Mouse (Mus musculus): ENCODE results near the gene Uggt1. TPM values are rescaled to one million over a fixed set of nuclear protein-coding genes. Genes with fewer than 3 reads are reported as not detected.

Gene Uggt1
- polyA plus RNA-seq, 1 experiment from 2014 or later: 21.8 TPM

DNA sequence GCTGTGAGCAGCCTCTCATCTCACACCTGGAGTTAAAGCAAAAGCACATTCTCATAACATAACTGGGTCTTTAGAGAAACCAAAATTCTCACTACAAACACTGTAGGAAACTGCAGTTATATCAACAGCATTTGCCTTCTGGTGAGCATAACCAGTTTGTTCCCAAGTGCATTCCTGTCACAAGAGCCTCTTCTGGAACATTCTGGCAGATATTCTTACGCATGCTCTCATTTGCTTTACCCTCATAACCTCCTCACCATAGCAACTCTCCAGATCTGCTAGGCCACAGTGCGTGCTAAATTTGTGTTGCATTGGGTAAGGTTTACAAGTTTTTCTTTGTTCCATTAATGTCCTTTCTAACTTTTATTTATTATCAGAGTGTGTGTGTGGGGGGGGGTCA is 14.8 kb upstream of the Uggt1 start:
- Histone ChIP-seq H3K4me1 (replicated peaks; ENCODE audit: control insufficient read depth, insufficient read depth, low read length) (no peaks in the 10 kb centered on the region), H3K4me3 (ENCODE audit: low read depth, low read length) (no peak overlapping the region), H3K9me3 (ENCODE audit: control insufficient read depth) (no peaks in the 10 kb centered on the region), H3K27ac (ENCODE audit: low read depth, low read length) (no peak overlapping the region), H3K9ac (ENCODE audit: low read depth, low read length) (no peak overlapping the region), H3K36me3 (ENCODE audit: control insufficient read depth, insufficient read depth) (no peaks in the 10 kb centered on the region), H3K4me2 (replicated peaks; ENCODE audit: low read depth) (no peak overlapping the region), H3K27me3 (replicated peaks; ENCODE audit: control insufficient read depth, insufficient read depth, low read length) (no peaks in the 10 kb centered on the region)
- 92% methylated on average over 2 of the region's 2 CpGs for WGBS
- no peak for ATAC-seq
- no peak for TF ChIP-seq CTCF (IDR thresholded peaks at IDR 0.05; ENCODE audit: low read depth)

DNA sequence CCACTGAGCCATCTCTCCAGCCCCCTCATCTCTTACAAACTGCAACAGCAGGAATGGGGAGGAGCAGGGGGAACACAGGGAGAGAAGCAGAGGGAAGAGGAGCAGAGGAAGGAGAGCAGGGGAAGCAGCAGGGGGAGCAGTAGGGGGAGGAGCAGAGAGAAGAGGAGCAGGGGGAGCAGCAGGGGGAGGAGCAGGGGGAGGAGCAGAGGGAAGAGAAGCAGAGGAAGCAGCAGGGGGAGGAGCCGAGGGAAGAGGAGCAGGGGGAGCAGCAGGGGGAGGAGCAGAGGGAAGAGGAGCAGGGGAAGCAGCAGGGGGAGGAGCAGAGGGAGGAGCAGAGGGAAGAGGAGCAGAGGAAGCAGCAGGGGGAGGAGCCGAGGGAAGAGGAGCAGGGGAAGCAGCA is 14.1 kb upstream of the Uggt1 start:
- WGBS: 71% methylated on average over 2 of the region's 2 CpGs
- H3K4me2 ChIP-seq (replicated peaks; ENCODE audit: low read depth): no peak overlapping the region

DNA sequence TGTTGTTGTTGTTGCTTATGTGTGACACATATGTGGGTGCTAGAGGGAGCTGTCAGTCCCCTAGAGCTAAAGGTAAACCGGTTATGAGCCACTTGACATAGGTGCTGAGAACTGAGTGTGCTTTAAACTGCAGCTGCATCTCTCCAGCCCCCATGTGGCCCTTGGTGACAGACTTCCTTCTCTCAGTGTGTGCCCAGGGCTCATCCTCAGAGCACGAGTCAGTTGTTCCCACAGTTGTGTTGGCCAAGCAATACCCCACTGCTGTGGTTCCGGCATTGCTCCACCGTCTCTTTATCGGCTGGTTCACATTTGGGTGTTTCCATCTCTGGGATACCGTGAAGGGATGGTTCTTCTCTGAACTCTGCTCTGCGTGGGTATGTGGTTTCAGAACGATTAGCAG is 12.8 kb upstream of the Uggt1 start:
- 93% methylated on average over 8 of the region's 8 CpGs for WGBS

More for the DNA sequence above, 14.1 kb upstream of the Uggt1 start:
- no peak overlapping the region for H3K4me3 ChIP-seq (ENCODE audit: low read depth, low read length)
- H3K9me3 ChIP-seq (ENCODE audit: control insufficient read depth): no peaks in the 10 kb centered on the region
- no peak overlapping the region for H3K9ac ChIP-seq (ENCODE audit: low read depth, low read length)
- no peaks in the 10 kb centered on the region for H3K4me1 ChIP-seq (replicated peaks; ENCODE audit: control insufficient read depth, insufficient read depth, low read length)
- H3K27me3 ChIP-seq (replicated peaks; ENCODE audit: control insufficient read depth, insufficient read depth, low read length): no peaks in the 10 kb centered on the region
- H3K36me3 ChIP-seq (ENCODE audit: control insufficient read depth, insufficient read depth): no peaks in the 10 kb centered on the region
- no peak overlapping the region for H3K27ac ChIP-seq (ENCODE audit: low read depth, low read length)
- TF ChIP-seq CTCF (IDR thresholded peaks at IDR 0.05; ENCODE audit: low read depth): no peak
- ATAC-seq: no peak

DNA sequence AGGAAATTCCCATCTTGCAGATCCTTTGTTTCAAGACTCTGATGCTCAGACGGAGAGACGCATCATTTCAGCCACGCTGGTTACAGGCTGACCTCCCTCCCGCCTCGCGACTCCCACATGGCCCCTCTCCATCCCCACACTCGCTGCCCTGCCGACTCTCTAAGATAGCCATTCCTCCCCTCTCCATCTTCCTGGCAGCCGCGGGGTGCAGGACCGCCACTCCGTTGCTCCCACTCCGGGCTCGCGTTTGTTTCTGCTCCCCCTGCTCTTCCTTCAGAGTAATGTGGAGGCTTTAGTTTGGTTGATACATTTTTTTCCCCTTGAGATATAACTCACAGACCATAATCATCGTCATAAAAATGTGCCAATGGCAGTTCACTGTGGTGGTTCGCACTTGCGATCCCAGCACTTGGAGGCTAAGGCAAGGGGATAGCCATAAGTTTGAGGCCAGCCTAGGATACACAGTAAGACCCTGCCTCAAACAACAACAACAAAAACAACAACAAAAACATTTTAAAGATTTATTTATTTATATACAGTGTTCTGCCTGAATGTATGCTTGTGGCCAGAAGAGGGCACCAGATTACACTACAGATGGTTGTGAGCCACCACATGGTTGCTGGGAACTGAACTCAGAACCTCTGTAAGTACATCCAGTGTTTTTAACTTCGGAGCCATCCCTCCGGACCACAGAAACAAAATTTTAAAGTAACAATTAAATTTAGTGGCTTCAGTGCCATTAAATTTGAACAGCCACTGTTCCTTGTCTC is 11.5 kb upstream of the Uggt1 start:
- ATAC-seq: no peak
- H3K4me3 ChIP-seq (ENCODE audit: low read depth, low read length): no peak overlapping the region
- no peaks in the 10 kb centered on the region for H3K27me3 ChIP-seq (replicated peaks; ENCODE audit: control insufficient read depth, insufficient read depth, low read length)
- H3K9me3 ChIP-seq (ENCODE audit: control insufficient read depth): no peaks in the 10 kb centered on the region
- no peak overlapping the region for H3K27ac ChIP-seq (ENCODE audit: low read depth, low read length)
- no peaks in the 10 kb centered on the region for H3K36me3 ChIP-seq (ENCODE audit: control insufficient read depth, insufficient read depth)
- TF ChIP-seq CTCF (IDR thresholded peaks at IDR 0.05; ENCODE audit: low read depth): peak; percentile 50
- 0 out of 2 replicates have a peak overlapping the region, but pooled peaks have one; percentile 6 for H3K4me2 ChIP-seq (replicated peaks; ENCODE audit: low read depth)
- H3K4me1 ChIP-seq (replicated peaks; ENCODE audit: control insufficient read depth, insufficient read depth, low read length): 0 out of 2 replicates have a peak, but pooled peaks cover 4% of the 10 kb centered on the region
- WGBS: 46% methylated on average over 20 of the region's 20 CpGs
- H3K9ac ChIP-seq (ENCODE audit: low read depth, low read length): no peak overlapping the region

More for the DNA sequence above, 12.8 kb upstream of the Uggt1 start:
- H3K9ac ChIP-seq (ENCODE audit: low read depth, low read length): no peak overlapping the region
- H3K4me3 ChIP-seq (ENCODE audit: low read depth, low read length): no peak overlapping the region
- TF ChIP-seq CTCF (IDR thresholded peaks at IDR 0.05; ENCODE audit: low read depth): no peak
- no peaks in the 10 kb centered on the region for H3K9me3 ChIP-seq (ENCODE audit: control insufficient read depth)
- ATAC-seq: no peak
- H3K27me3 ChIP-seq (replicated peaks; ENCODE audit: control insufficient read depth, insufficient read depth, low read length): no peaks in the 10 kb centered on the region
- no peaks in the 10 kb centered on the region for H3K36me3 ChIP-seq (ENCODE audit: control insufficient read depth, insufficient read depth)
- no peaks in the 10 kb centered on the region for H3K4me1 ChIP-seq (replicated peaks; ENCODE audit: control insufficient read depth, insufficient read depth, low read length)
- no peak overlapping the region for H3K27ac ChIP-seq (ENCODE audit: low read depth, low read length)
- no peak overlapping the region for H3K4me2 ChIP-seq (replicated peaks; ENCODE audit: low read depth)

DNA sequence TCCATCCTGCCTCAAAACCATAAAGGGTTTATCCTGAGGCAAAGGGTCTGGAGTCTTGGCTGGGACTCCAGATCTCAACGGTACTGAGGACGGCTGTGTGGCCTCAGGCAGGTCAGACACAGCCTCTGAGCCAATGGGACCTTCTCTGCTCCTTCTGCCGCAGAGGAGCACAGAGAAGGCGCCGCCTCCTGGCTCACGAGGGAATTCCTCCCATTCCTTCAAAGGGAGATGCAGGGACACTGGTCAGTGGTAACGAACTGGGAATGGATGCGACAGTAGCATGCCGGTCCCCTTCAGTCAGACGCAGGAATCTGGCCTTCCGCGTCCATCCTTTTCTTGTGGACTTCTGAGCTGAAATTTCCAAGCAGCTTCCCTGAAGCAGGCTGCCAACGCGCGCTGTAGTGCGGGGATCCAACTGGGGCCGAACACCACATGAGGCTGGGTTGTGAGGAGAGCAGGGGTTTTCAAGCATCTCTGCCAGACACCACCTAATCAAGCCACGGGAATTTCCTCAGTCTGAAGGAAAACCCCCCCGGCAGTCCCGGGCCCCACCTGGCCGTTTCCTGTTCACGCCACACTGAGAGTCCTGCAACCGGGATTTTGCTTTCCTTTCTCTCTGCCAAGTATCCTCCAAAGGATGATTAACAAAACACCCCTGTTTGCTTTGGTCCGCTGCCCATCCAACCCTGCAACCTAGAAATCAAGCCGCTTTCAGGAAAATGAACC is 10.3 kb upstream of the Uggt1 start:
- no peak overlapping the region for H3K27ac ChIP-seq (ENCODE audit: low read depth, low read length)
- H3K27me3 ChIP-seq (replicated peaks; ENCODE audit: control insufficient read depth, insufficient read depth, low read length): no peaks in the 10 kb centered on the region
- no peak overlapping the region for H3K9ac ChIP-seq (ENCODE audit: low read depth, low read length)
- no peaks in the 10 kb centered on the region for H3K36me3 ChIP-seq (ENCODE audit: control insufficient read depth, insufficient read depth)
- H3K4me3 ChIP-seq (ENCODE audit: low read depth, low read length): no peak overlapping the region
- 25% methylated on average over 25 of the region's 25 CpGs for WGBS
- ATAC-seq: no peak
- peak; percentile 80 for TF ChIP-seq CTCF (IDR thresholded peaks at IDR 0.05; ENCODE audit: low read depth)
- 0 out of 2 replicates have a peak, but pooled peaks cover 4% of the 10 kb centered on the region for H3K4me1 ChIP-seq (replicated peaks; ENCODE audit: control insufficient read depth, insufficient read depth, low read length)
- 0 out of 2 replicates have a peak overlapping the region, but pooled peaks have one; percentile 6 for H3K4me2 ChIP-seq (replicated peaks; ENCODE audit: low read depth)
- H3K9me3 ChIP-seq (ENCODE audit: control insufficient read depth): no peaks in the 10 kb centered on the region

DNA sequence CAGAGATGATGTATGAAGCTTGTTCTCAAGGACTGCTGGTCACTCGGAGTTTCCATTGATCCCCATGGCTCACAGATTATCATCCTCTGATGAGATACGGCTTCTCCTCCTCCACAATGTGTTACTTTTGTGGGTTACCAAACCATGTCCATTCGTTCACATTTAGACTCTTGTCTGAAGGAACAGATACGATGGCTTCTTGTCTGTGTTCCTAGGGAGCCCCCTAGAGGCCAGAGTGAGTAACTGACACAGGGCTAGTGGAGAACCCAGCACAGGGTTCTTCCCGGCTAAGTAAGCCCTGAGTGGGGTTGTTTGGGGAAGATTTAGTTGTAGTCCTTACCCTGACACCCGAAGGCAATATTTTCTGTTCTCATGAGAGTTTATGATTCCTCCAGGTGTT is 8.3 kb upstream of the Uggt1 start:
- H3K9me3 ChIP-seq (ENCODE audit: control insufficient read depth): no peaks in the 10 kb centered on the region
- H3K4me1 ChIP-seq (replicated peaks; ENCODE audit: control insufficient read depth, insufficient read depth, low read length): 0 out of 2 replicates have a peak, but pooled peaks cover 4% of the 10 kb centered on the region
- no peak overlapping the region for H3K27ac ChIP-seq (ENCODE audit: low read depth, low read length)
- peak; percentile 94 for TF ChIP-seq CTCF (IDR thresholded peaks at IDR 0.05; ENCODE audit: low read depth)
- no peak overlapping the region for H3K4me3 ChIP-seq (ENCODE audit: low read depth, low read length)
- H3K36me3 ChIP-seq (ENCODE audit: control insufficient read depth, insufficient read depth): no peaks in the 10 kb centered on the region
- WGBS: 2% methylated on average over 6 of the region's 6 CpGs
- ATAC-seq: 0 out of 2 replicates have a peak, but pooled peaks have one; percentile 34
- H3K4me2 ChIP-seq (replicated peaks; ENCODE audit: low read depth): no peak overlapping the region
- H3K9ac ChIP-seq (ENCODE audit: low read depth, low read length): no peak overlapping the region
- no peaks in the 10 kb centered on the region for H3K27me3 ChIP-seq (replicated peaks; ENCODE audit: control insufficient read depth, insufficient read depth, low read length)
